Mouse (Mus musculus): ENCODE results near the gene Zdhhc21. TPM values are rescaled to one million over a fixed set of nuclear protein-coding genes. Genes with fewer than 3 reads are reported as not detected.

Gene Zdhhc21
- 0.98 and 1.9 TPM in 2 replicates for polyA plus RNA-seq (2012; ENCODE audit: low replicate concordance)

GRCm38 (mm10) chr4:82859131-82860125 lies at the start of gene Zdhhc21:
Gene Zdhhc21 (minus strand): TSS chr4:82859958.

GRCm38 (mm10) chr4:82884636-82885534 lies 25.1 kb upstream of the Zdhhc21 start, which contains the start of gene Cer1:
Gene Cer1 (minus strand): TSS chr4:82885148.

Other genes starting within 250 kb of the Zdhhc21 start
- 0.09 and 0.19 TPM in 2 replicates for gene Nfib, start 154.2 kb downstream of the Zdhhc21 start, polyA plus RNA-seq (2012; ENCODE audit: low replicate concordance)
- gene Cer1, start 25.2 kb upstream of the Zdhhc21 start, polyA plus RNA-seq (2012; ENCODE audit: low replicate concordance) = not detected in 2 replicates
- not detected in 2 replicates for gene Frem1, start 192.4 kb upstream of the Zdhhc21 start, polyA plus RNA-seq (2012; ENCODE audit: low replicate concordance)

Measured in hematopoietic multipotent progenitor cell, adult 10-12 weeks (in vitro differentiated cells).